Mouse (Mus musculus): ENCODE measurements around the gene Trpm8. TPM values are rescaled to one million over a fixed set of nuclear protein-coding genes. Genes with fewer than 3 reads are reported as not detected.

The Trpm8 gene
- polyA plus RNA-seq, 2 experiments from 2014 or later, result not detected

DNA sequence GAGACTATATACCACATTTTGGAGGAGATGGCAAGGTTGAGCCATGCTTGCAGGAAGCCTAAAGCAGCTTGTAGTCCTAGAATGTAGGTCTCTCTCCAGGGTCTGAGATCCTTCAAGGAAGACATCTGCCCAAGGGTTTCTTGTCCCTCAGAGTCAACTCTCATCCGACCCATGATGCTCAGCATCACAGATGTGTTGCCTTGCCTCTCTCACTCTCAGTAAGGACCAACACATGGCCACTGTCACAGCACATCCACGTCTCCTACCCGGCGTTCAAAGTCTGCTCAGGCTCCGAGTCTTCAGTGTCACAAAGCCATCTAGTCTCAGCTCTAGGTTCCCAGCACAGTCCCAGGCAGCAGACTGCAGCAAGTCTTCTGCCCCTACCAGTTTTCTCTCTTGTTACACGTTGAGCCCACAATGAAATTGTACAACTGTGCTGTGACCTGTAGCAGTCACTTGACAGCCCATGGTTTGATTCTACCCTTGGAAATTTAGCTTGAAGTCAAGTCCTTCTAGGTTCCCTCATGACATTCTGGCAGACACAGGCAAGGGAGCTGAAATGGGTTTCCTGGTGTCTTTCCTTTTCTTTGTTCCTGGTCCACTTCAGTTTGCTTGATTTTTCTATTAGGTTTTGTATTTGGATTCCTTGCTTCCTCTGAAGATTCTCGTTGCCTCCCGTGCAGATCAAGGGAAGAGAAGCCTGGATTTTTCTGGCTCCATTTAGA lies 27.0 kb downstream of the Trpm8 start:
- no peak for ATAC-seq

DNA sequence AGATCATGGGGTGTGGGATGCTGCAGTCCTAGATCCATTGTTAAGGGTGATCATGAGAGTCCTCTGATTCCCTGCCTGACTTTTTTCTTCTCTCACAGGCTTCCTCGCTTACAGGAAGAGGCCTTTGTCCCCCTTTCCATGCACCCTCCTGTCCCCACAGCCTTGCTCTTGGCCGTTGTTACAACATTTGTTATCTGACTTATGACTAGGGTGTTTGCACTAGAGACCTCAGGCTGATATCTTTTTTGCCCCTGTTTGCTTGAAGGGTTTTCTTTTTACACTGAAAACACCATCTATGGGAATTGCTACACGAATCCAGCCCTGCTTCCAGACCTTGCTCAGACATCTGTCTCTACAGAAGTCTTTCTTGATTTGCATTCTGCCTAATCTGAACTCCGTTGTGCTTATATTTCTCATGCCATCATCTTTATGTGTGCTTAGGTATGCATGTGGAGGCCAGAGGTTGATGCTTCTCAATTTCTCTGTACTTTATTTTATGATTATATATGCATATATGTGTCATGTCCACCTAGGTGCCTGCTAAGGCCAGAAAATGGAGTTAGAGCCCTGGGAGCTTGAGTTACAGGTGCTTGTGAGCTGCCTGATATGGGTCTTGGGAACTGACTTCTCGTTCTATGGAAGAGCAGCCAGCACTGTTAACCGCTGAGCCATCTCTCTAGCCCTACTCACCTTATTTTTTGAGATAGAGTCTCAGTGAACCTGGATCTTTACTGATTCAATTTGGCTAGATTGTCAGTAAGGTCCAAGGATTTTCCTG lies 27.7 kb downstream of the Trpm8 start:
- no peak for ATAC-seq

DNA sequence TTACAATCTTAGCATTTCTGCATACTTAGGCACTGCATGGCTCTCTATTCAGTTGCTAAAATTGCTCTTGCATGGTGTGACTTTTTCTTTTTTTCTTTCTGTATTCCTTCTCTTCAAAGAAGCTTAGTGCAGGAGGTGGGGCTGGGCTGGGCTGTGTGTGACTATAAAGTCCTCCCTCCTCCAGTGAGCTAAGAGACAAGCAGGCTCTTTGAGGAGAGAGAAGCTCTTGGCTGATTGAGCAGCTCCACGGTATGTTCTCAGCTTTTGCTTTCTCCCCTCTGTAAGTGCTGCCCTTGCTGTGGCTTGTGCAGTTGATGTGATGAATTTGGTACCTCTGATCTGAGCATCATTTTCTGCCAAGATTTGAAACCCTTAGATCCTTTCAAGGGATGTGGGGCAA lies 29.1 kb downstream of the Trpm8 start:
- no peak for ATAC-seq

DNA sequence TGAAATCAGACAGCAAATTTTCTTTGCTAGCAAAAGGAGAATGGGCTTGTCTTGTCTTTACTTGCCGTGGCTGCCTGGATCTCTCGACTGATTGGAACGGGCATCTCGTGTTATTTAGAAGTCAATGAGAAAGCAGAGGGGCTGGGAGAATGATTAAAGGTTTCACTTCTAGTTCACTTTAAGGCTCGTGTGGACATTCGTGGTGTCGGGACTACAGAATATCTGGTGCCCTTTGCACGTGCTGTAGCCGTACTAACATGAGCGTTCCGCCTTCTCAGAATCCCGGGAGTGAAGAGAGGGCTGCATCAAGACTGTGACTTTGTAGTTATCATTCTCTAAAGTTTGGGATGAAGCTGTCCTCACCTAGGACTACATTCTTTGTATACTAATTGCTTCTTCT lies 29.7 kb downstream of the Trpm8 start:
- ATAC-seq, result no peak

DNA sequence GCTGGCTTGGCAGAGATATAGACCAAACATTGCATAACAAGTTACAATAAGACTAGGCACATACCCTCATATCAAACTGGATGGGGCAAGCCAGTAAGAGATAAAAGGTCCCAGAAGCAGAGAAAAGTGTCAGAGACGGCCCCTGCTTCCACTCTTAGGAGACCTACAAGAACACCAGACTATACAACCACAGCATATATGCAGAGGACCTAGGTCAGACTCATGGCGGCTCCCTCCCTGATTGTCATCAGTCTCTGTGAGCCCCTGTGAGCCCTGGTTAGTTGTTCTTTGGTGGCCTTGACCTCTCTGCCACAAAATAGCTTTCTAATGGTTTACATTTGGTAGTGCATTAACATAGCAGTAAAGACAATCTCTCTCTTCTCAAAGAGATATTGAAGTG lies 31.6 kb downstream of the Trpm8 start:
- no peak for ATAC-seq

DNA sequence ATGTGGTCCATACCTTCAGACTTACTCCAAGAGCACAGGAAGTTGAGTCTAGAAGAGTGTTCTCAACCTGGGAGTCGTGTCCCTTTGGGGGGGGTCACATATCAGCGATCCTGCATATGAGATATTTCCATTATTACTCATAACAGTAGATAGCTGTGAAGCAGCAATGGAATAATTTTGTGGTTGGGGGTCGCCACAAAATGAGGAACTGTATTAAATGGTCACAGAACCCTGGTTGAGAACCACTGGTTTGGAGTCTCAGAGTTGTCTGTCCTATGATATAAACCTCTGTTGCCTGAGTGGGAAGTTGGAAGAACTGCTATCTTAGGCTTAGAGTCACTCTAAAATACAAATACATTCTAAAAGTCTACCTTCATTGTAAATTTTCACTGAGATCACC lies 32.4 kb downstream of the Trpm8 start:
- no peak for ATAC-seq

DNA sequence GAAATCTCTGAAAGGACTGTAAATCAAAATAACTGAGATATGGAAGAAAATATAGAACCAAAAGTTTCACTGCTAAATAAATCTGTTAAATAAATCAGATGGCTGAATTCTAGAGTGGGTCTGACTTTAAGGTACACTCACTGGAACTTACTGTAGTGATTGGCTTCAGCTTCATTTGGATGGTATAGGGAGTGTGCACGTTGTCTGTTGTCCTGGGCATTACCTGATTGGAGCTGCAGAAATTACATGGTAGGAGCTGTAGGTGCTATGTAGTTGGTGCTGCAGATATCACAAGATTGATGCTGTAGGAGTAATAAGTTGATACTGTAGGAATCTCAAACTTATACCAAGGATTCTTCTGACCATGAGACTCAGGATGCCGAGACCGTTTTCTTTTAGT lies 32.9 kb downstream of the Trpm8 start:
- ATAC-seq, result no peak

DNA sequence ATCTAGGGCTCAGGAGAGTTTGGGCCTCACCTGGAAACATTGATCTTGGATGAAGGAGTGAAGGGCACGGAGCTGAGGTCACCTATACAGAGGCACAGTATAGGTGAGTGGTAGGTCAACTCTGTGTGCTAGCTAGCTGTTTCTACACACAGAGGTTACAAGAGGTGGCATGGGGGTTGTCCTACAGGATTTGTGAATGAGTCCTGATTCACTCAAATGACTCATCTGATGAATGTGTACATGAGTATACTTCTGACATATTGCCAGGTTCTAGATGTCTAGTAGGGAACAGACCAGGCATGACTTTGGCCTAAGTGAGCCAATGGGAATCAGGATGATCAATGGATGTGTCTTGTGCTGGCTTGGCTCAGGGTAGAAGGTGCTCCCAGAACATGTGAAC lies 39.8 kb downstream of the Trpm8 start:
- no peak for ATAC-seq

DNA sequence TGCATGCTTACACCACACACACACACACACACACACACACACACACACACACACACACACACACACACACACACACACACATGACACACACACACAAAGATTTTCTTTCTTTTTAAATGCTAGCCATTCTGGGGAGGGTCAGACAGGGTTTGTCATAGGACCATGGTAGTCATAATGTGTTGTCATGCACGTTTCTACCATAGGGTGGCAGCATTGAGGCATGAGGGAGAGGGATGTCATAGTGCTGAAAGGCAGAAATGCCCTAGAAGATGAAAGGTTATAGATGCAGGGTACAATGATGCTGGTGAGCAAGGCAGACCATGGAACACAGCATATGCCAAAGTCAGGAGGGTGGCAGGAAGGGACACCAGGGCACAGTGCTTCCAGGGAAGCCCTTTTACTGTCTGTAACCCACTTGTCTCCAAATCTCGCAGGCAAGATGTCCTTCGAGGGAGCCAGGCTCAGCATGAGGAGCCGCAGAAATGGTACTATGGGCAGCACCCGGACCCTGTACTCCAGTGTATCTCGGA lies 41.1 kb downstream of the Trpm8 start:
- ATAC-seq, result no peak

DNA sequence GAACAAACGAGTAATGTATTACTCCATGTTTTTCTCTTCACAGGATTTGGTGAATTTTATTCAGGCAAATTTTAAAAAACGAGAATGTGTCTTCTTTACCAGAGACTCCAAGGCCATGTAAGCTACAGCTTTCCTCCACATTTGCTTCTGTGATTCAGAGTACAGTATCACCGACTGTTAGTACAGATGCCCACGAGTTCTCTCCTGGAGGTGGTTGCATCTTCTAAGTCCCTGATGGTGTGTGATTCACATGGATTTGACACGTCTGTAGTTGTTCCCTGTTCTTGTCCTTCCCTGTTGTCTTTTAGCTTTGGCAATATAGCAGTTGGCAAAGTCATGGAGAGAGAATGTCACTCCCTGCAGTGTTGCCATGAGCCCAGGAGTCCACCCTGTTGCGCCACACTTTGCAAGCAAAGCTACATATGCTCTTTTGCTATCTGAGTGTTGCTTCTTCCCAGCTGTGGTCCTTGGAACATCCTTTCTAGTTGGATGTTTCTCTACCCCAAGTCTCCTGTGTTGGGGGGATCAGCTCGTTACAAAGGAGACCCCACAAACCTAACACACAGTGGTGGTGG lies 43.4 kb downstream of the Trpm8 start:
- no peak for ATAC-seq

DNA sequence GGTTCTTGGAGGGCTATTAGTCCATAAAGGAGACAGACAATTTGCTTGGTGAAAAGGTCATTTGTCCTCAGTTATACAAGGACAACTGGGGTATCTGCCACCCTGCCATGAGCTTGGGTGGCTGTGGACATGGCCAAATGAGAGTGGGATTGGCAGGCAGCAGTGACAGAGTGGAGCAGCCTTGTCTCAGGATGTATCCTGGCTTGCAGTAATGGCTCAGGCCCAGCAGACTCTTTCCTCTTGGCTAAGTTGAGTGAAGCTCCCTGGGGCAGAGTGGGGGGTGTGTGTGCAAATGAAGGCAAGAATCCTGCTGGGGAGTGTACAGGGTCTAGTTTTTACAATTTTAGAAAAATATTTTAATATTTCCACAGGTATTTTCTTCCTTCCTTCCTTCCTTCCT lies 44.7 kb downstream of the Trpm8 start:
- ATAC-seq, result no peak

DNA sequence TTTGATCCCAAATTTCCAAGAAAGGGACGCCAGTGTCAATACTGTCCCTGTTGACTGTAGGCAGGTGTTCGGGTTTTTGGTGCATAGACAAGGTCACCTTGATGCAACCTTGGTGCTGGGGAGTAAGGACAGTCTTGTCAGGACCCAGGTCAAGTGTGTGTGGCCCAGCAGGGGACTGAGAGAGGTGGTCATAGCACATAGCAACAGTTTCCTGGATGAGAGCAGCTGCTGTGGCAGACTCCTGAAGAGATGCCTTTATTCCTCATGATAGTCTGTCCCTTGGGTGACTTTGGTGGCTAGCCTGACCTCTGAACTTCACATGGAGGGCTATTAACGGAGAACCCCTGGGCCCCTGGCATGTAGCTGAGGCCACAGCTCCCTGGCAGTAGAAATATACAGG lies 45.6 kb downstream of the Trpm8 start:
- no peak for ATAC-seq

DNA sequence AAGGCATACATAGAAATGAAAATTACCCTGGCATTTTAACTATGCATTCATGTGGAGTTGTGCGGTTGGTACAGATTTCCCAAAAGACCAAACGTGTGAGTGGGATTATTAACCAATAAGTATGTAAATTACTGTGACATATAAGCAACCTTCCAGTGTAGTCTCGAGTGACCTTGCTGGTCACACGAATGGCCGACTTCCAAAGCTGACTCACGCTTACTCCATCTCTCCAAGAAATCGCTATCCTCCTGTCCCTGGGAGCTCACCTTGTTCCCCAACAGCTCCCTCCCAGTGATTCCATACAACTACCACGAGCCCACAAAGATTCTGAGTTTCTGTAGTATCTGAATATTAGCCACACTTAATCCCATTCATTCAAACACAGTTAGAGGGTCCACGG lies 62.0 kb downstream of the Trpm8 start:
- no peak for ATAC-seq

DNA sequence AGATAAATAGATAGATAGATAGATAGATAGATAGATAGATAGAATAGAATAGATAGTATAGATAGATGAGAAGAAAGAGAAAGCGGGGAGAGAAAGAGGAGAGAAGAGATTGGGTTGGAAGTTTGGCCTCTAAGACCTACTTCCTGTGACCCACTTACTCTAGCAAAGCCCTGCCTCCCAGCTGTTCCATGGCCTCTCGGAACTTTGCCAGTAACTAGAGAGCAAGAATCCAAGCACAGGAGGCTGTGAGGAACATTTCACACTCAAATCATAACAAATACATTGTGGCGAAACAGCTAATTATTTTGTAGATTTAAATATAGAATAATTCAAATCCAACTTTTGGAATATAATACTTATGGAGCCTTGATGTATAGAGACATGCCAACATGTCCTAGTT lies 65.2 kb downstream of the Trpm8 start:
- no peak for ATAC-seq

DNA sequence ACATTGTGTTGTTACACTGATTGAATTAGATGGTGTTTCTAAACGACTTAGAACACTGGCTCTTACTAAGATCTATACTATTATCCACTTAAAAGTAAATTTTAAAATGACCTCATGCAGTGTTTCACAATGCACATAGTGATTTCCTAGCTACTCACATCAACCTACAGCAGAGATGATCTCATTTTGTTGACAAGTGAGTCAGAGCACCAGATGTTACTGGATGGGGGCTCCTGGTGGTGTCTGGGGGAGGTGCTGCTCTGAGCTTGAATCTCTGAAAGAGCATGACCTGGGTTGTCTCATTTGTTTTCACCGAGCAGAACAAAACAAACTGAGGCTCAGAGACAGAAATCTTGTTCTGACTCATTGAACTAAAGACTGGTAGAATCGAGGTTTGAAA lies 68.1 kb downstream of the Trpm8 start:
- no peak for ATAC-seq

DNA sequence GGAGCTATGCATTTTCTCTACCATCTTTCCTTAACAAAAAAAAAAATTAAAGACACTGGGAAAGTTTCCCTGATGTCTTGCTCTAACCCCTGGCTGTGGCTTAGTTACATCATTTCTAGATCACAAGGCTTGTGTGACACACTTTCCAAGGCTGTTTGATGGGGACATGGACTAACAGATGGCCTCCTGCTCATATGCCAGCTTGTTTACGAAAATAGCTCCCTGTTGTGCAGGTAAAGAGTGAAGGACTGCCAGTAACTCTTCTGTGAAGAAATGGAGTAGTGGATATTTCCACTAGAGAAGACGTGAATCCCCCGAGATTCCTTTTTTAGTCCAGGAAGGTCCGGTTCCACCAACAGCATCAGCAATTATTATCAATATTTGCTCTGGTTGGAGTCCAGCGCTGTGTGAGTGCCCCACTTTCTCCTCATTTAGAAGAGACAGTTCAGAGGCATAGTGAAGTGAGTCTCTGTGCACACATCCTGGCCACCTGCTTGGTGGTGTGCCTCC lies 71.1 kb downstream of the Trpm8 start:
- ATAC-seq, result no peak

DNA sequence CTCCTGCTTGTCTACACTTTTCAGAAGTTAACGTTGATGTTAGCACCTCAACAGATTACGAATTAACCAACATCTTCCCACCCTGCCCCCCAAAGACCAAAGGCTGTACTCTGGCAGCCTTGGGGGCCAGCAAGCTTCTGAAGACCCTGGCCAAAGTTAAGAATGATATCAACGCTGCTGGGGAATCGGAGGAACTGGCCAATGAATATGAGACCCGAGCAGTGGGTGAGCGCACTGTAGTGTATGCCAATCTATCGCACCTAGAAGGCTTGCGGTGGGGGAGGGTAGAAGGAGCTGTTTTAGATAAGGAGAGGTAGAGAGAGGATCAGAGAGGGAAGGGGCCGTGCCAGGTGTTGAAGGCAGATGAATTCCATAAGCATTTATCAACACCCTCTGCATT lies 73.3 kb downstream of the Trpm8 start:
- no peak for ATAC-seq

DNA sequence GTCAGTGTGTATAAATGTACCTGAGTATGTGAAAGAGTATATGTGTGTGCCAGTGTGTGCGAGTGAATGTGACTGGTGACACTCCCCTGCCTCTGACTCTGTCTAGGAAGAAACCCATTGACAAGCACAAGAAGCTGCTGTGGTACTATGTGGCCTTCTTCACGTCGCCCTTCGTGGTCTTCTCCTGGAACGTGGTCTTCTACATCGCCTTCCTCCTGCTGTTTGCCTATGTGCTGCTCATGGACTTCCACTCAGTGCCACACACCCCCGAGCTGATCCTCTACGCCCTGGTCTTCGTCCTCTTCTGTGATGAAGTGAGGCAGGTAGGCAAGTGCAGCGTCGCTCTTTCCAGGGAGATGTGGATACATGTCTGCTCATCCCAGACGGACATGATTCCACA lies 77.6 kb downstream of the Trpm8 start:
- ATAC-seq, result no peak

DNA sequence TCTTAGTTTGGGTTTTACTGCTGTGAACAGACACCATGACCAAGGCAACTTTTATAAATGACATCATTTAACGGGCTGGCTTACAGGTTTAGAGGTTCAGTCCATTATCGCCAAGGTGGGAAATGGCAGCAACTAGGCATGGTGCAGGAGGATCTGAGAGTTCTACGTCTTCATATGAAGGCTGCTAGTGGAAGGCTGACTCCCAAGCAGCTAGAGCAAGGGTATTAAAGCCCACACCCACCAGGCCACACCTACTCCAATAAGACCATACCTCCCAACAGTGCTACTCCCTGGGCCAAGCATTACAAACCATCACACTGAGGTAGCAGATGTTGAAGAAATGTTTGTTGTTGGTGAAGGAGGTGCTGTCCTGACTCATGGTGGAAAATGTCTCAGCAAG lies 78.2 kb downstream of the Trpm8 start:
- ATAC-seq, result no peak

DNA sequence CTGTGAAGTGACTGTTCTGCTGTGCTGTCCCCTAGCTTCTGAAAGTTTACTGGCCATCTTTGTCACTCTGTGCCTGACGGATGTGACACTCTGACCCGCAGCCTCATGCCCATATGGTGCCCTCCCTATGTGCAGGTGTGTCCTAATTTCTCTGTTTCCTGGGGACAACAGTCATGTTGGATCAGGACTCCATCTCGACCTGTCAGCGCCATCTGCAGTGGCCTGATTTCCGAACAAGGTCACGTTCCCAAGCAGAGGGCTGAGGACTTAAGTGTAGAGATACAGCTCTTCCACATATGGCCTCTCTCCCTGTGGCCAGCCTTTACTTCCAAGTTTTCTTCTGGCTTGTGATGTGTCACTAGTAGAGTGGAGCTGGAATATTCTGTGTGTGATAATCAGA lies 79.2 kb downstream of the Trpm8 start:
- ATAC-seq, result no peak

DNA sequence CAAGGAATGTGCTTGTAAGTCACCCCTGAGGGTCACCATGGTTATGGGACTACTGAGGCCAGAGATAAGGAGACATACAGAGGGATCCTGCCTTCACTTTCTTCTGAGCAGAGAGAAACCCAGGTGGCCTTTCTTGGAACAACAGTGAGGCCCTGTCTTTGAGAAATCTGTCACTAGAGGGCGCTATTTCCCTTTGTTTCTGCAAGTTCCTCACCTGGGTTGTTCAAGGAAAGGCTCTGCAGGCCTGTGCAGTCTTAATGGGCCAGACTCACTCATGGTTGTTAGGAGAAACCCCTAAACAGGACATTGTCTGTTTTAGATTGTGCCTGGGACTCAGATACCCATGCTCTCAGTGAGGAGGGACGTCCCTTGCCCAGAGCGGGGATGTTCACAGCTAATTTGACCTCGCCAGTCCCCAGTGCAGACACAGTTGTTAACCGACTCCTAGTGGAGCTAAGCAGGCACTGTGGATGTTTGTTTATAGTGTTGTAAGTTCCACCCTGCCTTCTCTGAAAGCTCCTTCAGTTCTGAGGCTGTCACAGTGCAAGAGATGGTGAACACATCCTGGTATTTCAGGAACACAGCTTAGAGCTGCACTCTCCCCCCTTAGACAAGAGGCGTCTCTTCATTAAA lies 80.1 kb downstream of the Trpm8 start:
- no peak for ATAC-seq

DNA sequence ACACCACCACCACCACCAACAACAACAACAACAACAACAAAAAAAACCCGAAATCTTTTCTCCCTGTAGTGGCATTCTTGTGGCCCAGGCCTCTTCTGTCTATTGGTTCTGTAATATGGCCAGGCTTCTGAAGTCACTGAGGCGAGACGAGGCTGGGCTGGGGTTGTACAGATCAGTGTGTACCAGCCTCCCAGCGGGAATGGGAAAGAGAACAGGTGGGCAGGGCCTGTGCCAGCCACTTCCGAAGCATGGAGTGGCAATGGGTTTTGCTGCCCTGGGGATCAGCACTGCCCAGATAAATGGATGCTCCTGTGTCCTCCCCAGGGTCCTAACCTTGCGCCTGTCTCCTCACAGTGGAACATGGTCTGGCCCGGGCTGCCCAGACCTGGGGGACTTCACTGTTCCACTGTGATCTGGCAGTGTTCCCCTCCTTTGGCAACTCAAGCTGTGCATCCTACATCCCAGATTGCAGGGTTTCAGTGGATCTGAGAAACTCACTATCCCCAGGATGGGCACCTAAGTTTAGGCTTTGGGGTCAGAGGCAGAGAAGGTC lies 80.7 kb downstream of the Trpm8 start:
- no peak for ATAC-seq

DNA sequence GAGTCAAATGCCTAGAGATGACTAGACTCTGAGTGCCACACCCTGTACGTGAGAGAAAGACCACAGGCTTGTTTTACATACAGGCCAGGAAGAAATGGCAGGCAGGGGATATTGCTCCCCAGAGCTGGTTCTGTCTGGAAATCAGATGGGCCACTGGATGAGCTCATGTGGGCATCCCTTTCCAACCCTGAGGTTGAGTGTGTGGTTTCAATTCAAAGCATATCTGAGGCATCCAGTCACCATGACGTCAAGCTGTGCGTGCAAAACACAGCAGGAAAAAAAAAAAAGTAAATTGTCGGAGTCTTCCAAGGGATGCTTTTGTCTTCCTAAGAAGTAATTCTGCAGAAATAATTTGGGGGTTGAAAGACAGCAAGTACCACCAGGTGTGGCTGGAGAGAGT lies 83.6 kb downstream of the Trpm8 start:
- no peak for ATAC-seq

Data from activated CD4-positive, CD25-positive, alpha-beta regulatory T cell, adult 4 months (primary cell).